Mouse (Mus musculus) cerebellum, adult 11 months (tissue): ENCODE data around the gene Cldn10.
A peak's percentile ranks its signal among the peaks of the same experiment; 100 is the strongest.
"Not testable (repeated sequence)": the region's sequence is repeated elsewhere in the genome, so short reads cannot be mapped to it uniquely, and the experiment has no call there.

ENCODE experiments used
- DNase-seq: peaks from one replicate; pipeline ENCODE4 v3.0.0; 2022

Cldn10 gene

GRCm38 (mm10) chr14:118783326-118783935, 4.3 kb upstream of the Cldn10 start:
- DNase-seq, result no peak

DNA sequence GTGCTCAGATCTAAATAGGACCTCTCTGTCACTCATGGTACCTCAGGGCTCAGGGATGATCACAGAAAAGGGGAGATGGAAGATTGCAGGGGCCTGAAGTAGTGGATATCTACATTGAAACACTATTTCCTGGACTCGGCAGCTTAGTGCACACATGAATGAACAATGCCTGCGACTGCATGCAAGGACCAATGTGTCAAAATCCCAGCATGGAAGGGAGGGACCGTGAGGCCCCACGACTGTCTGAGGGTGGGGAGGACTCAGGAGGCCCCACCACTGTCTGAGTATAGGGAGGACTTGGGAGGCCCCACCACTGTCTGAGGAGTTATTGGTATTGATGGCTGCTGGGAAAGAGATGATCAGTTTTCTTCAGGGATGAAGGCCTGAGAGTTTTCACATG, 2.5 kb downstream of the Cldn10 start:
- no peak for DNase-seq

GRCm38 (mm10) chr14:118792957-118793356, 5.2 kb downstream of the Cldn10 start:
- DNase-seq, result no peak

DNA sequence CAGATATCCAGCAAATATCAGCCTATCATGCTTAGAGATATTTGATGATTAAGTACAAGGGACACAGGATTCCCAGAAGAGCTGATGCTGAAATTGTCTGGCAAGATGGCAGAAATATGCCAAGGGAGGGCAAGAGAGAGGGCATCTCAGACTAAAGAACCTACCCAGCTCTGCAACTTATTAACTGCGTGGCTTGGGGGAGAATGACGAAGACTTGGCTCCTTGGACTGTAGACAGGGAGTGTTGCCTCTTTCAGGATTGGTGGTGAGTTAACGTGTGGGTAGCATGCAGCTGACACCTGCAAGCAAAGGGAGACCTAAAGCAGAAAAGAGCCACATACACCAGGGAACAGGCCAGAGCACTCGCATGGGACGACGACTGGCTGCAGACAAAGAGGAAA, 5.7 kb downstream of the Cldn10 start:
- DNase-seq, result no peak

- no peak for DNase-seq
Measured at GRCm38 (mm10) chr14:118794196-118794595, 6.5 kb downstream of the Cldn10 start.

- DNase-seq, result no peak
Measured at GRCm38 (mm10) chr14:118794893-118795292, 7.2 kb downstream of the Cldn10 start.

- no peak for DNase-seq
Measured at GRCm38 (mm10) chr14:118795915-118796693, 8.4 kb downstream of the Cldn10 start.

- no peak for DNase-seq
Measured at GRCm38 (mm10) chr14:118796694-118797058, 9.0 kb downstream of the Cldn10 start.

- DNase-seq, result no peak
Measured at GRCm38 (mm10) chr14:118797270-118797669, 9.6 kb downstream of the Cldn10 start.

DNA sequence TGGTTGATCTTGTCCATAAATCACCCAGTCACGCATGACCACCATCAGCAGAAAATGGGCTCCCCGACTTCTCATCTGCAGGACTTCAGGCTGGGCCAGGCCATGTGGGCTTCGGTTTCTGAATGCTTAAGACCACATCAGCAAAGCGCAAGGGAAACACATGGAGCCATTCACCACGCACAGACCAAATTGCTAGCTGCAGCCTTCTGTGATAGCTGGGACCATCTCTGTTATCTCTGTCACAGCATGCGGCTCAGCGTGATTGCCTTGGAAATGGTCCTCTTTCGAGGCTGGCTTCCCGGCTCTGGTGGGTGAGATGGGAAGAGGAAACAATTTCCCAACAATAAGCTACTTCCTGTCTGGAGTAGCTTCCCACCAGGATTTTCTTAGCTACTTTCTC, 12.2 kb downstream of the Cldn10 start:
- DNase-seq, result no peak

DNA sequence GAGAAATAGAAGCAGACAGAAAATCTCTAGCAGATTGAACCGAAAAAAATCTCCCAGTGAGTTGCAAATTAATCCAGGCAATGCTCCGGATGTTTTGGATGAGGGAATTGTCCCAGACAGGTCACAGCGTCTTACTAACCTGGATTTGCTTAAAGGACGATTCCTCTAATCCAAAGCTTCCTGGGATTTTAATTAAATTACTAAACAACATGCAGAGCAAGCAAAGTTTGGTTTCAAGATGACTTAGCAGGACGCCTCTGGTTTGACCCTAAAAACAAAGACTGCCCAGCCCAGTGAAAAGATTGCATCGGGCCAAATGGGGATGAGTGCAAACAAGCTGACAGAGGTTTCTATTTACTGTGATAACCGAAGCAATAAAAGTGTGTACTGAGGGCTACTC, 16.2 kb downstream of the Cldn10 start:
- DNase-seq, result no peak

- no peak for DNase-seq
Measured at GRCm38 (mm10) chr14:118804351-118804750, 16.6 kb downstream of the Cldn10 start.

DNA sequence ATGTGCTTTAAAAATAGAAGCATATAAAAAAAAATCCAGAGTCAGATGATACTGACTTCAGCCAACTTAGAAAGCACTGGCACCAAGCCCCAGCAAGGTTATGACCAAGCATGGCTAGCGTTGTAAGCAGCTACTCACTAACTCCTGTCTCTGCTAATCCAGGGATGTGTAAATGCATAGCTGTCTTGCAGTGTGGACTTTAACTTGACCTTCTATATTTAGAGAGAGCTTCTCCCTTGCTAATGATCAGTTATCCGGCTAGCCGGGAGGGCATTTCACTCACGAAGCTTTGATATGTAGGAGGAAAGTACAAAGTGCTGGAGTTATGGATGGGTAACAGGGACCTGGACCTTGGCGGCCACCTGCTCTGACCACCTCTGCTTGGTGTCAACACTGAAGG, 19.9 kb downstream of the Cldn10 start:
- DNase-seq, result no peak

DNA sequence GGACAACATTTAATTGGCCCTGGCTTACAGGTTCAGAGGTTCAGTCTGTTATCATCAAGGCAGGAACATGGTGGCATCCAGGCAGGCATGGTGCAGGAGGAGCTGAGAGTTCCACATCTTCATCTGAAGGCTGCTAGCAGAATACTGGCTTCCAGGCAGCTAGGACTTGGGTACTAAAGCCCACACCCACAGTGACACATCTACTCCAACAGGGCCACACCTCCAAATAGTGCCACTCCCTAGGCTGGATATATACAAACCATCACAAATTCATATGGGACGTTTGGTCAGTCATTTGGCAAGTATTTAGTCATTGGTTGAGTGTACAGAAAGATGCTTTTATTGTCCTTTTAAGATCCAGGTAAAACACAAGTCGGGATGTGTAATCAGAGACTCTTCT, 20.5 kb downstream of the Cldn10 start:
- DNase-seq, result not testable (repeated sequence)

GRCm38 (mm10) chr14:118809686-118810085, 22.0 kb downstream of the Cldn10 start:
- no peak for DNase-seq

- not testable (repeated sequence) for DNase-seq
Measured at GRCm38 (mm10) chr14:118811256-118811655, 23.5 kb downstream of the Cldn10 start.

- DNase-seq, result no peak
Measured at GRCm38 (mm10) chr14:118813111-118813510, 25.4 kb downstream of the Cldn10 start.

GRCm38 (mm10) chr14:118816503-118816902, 28.8 kb downstream of the Cldn10 start:
- no peak for DNase-seq

- peak; percentile 19 for DNase-seq
Measured at GRCm38 (mm10) chr14:118820111-118820510, 32.4 kb downstream of the Cldn10 start.

- DNase-seq, result no peak
Measured at GRCm38 (mm10) chr14:118822816-118823215, 35.1 kb downstream of the Cldn10 start.

DNA sequence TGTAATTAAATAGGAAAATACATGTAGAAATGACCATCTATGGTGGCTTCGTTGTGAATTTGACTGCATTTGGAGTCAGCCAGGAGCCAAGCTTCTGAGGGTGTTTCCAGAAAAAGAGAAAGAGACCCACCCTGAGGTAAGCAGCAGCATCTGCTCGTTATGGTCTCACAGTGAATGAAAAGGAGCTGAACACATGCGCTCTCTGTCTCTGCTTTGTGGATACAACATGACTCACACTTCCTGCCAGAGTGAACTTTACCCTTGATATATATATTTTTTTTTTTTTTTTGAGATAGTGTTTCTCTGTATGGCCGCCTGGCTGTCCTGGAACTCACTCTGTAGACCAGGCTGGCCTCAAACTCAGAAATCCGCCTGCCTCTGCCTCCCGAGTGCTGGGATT, 35.6 kb downstream of the Cldn10 start:
- DNase-seq, result no peak

DNA sequence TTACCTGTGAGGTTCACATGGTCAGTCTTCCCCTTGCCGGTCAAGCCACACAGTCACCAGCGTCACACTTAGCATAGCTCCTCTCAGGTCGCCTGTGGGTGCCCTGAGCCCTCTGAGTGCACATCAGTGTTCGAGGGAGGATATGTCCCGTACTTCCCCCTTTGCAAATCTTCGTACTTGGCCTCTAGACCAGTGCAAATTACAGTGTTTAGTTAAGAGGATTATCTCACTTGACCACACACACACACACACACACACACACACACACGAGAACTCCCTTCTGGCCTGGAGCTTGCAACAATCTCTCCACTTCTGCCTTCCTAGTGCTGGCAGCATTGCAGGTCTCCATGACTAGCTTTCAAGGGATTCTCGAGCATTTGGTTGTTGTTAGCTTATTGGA, 38.6 kb downstream of the Cldn10 start:
- DNase-seq, result no peak

GRCm38 (mm10) chr14:118827283-118827904, 39.7 kb downstream of the Cldn10 start:
- no peak for DNase-seq
